Mouse (Mus musculus): ENCODE measurements at regions not wholly inside any gene's neighbourhood (a gene's known extent, or its start where the extent isn't known, plus 50 kb on each side); places are given as distances from the start of the nearest gene placed in this dataset.

DNA sequence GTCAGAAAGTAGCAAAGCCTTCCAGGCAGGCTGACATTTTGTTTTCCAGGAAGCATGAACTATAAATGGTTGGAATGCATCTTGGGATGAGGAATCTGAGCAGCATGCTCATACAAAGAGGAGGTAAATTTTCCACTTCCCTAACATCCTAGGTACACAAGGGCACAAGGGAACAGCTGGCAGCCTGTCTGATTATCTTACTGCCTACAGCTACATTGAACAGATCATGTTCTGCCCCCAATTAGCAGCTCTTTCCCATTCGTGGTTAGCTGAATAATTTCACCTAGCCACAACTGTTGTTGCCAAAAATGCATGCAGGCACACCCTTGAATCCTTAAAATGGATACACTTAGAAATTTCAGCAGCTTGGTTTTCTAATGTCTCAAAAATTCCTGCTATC lies 239.5 kb downstream of the Col12a1 start:
- Histone ChIP-seq H3K4me1 (ENCODE audit: control insufficient read depth, insufficient read depth, low read length) (no peaks in the 10 kb centered on the region), H3K36me3 (ENCODE audit: control insufficient read depth, insufficient read depth, low read length) (no peaks in the 10 kb centered on the region), H3K79me2 (replicated peaks; ENCODE audit: control insufficient read depth, insufficient read depth, low read length) (no peaks in the 10 kb centered on the region), H3K9ac (ENCODE audit: low read depth, low read length) (no peak overlapping the region), H3K4me3 (no peak overlapping the region), H3K27ac (no peak overlapping the region), H3K27me3 (ENCODE audit: control insufficient read depth, insufficient read depth, low read length) (no peaks in the 10 kb centered on the region)
- intact Hi-C loops (cut with DNase I): no loop called here
- no peak for TF ChIP-seq EP300 (IDR thresholded peaks at IDR 0.05; ENCODE audit: insufficient read depth, low read depth, low read length)
- TF ChIP-seq CTCF (IDR thresholded peaks at IDR 0.05): no peak
- TF ChIP-seq POLR2A (IDR thresholded peaks at IDR 0.05; ENCODE audit: insufficient read depth, low read depth, low read length): no peak
- WGBS: 10% methylated on average over 1 of the region's 1 CpGs
- DNase-seq: no peak

GRCm38 (mm10) chr9:79500253-79500652 lies 218.4 kb downstream of the Col12a1 start:
- H3K4me3 ChIP-seq: no peak overlapping the region
- H3K36me3 ChIP-seq (ENCODE audit: control insufficient read depth, insufficient read depth, low read length): no peaks in the 10 kb centered on the region
- no peaks in the 10 kb centered on the region for H3K4me1 ChIP-seq (ENCODE audit: control insufficient read depth, insufficient read depth, low read length)
- no peak for TF ChIP-seq CTCF (IDR thresholded peaks at IDR 0.05)
- no peak for TF ChIP-seq POLR2A (IDR thresholded peaks at IDR 0.05; ENCODE audit: insufficient read depth, low read depth, low read length)
- TF ChIP-seq EP300 (IDR thresholded peaks at IDR 0.05; ENCODE audit: insufficient read depth, low read depth, low read length): no peak
- no peak for DNase-seq
- no peaks in the 10 kb centered on the region for H3K27me3 ChIP-seq (ENCODE audit: control insufficient read depth, insufficient read depth, low read length)
- WGBS: 70% methylated on average over 2 of the region's 2 CpGs
- H3K79me2 ChIP-seq (replicated peaks; ENCODE audit: control insufficient read depth, insufficient read depth, low read length): no peaks in the 10 kb centered on the region
- H3K9ac ChIP-seq (ENCODE audit: low read depth, low read length): no peak overlapping the region
- intact Hi-C loops (cut with DNase I): no loop called here
- no peak overlapping the region for H3K27ac ChIP-seq

- H3K4me3 ChIP-seq: no peak overlapping the region
- H3K79me2 ChIP-seq (replicated peaks; ENCODE audit: control insufficient read depth, insufficient read depth, low read length): no peaks in the 10 kb centered on the region
- H3K9ac ChIP-seq (ENCODE audit: low read depth, low read length): no peak overlapping the region
- intact Hi-C loops (cut with DNase I): no loop called here
- H3K27ac ChIP-seq: no peak overlapping the region
- TF ChIP-seq CTCF (IDR thresholded peaks at IDR 0.05) (no peak), EP300 (IDR thresholded peaks at IDR 0.05; ENCODE audit: insufficient read depth, low read depth, low read length) (no peak), POLR2A (IDR thresholded peaks at IDR 0.05; ENCODE audit: insufficient read depth, low read depth, low read length) (no peak)
- no peak for DNase-seq
- H3K4me1 ChIP-seq (ENCODE audit: control insufficient read depth, insufficient read depth, low read length): no peaks in the 10 kb centered on the region
- no peaks in the 10 kb centered on the region for H3K36me3 ChIP-seq (ENCODE audit: control insufficient read depth, insufficient read depth, low read length)
- H3K27me3 ChIP-seq (ENCODE audit: control insufficient read depth, insufficient read depth, low read length): no peaks in the 10 kb centered on the region
Observed at GRCm38 (mm10) chr9:79502034-79502433, 216.6 kb downstream of the Col12a1 start.

DNA sequence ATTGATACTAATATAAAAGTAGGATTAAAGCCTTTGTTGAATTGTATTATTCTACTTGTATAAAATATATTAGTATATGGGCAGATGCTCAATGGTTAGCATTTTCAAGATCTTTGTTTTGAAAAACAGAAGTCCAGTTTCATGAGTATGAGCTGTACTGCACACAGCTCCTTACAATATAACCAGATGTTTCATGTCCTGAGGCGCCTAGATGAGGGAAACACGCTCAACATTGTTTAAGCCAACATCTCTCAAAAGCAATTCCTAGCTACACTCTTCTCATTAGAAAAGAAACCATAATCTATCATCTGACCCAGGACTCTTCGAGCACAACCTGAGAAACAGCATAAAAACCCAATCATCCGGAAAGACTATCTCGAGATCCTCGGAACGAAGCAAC lies 202.2 kb downstream of the Col12a1 start:
- Histone ChIP-seq H3K4me1 (ENCODE audit: control insufficient read depth, insufficient read depth, low read length) (peaks cover 4% of the 10 kb centered on the region), H3K27me3 (ENCODE audit: control insufficient read depth, insufficient read depth, low read length) (no peaks in the 10 kb centered on the region), H3K79me2 (replicated peaks; ENCODE audit: control insufficient read depth, insufficient read depth, low read length) (no peaks in the 10 kb centered on the region), H3K36me3 (ENCODE audit: control insufficient read depth, insufficient read depth, low read length) (no peaks in the 10 kb centered on the region), H3K4me3 (no peak overlapping the region), H3K9ac (ENCODE audit: low read depth, low read length) (no peak overlapping the region), H3K27ac (no peak overlapping the region)
- intact Hi-C loops (cut with DNase I): no loop called here
- WGBS: 76% methylated on average over 7 of the region's 7 CpGs
- no peak for TF ChIP-seq CTCF (IDR thresholded peaks at IDR 0.05)
- no peak for TF ChIP-seq EP300 (IDR thresholded peaks at IDR 0.05; ENCODE audit: insufficient read depth, low read depth, low read length)
- no peak for DNase-seq

- H3K79me2 ChIP-seq (replicated peaks; ENCODE audit: control insufficient read depth, insufficient read depth, low read length): no peaks in the 10 kb centered on the region
Observed at GRCm38 (mm10) chr9:79517461-79517860, 201.2 kb downstream of the Col12a1 start.

GRCm38 (mm10) chr9:79518640-79519039 lies 200.0 kb downstream of the Col12a1 start:
- peaks cover 5% of the 10 kb centered on the region for H3K4me1 ChIP-seq (ENCODE audit: control insufficient read depth, insufficient read depth, low read length)
- H3K4me3 ChIP-seq: 0 out of 2 replicates have a peak overlapping the region, but pooled peaks have one; percentile 14
- peak; percentile 24 to 34 for DNase-seq
- no peaks in the 10 kb centered on the region for H3K79me2 ChIP-seq (replicated peaks; ENCODE audit: control insufficient read depth, insufficient read depth, low read length)
- no peak overlapping the region for H3K9ac ChIP-seq (ENCODE audit: low read depth, low read length)
- H3K36me3 ChIP-seq (ENCODE audit: control insufficient read depth, insufficient read depth, low read length): no peaks in the 10 kb centered on the region
- intact Hi-C loops (cut with DNase I): no loop called here
- WGBS: 57% methylated on average over 1 of the region's 1 CpGs
- TF ChIP-seq CTCF (IDR thresholded peaks at IDR 0.05): no peak
- no peaks in the 10 kb centered on the region for H3K27me3 ChIP-seq (ENCODE audit: control insufficient read depth, insufficient read depth, low read length)
- peak overlapping the region; percentile 58 for H3K27ac ChIP-seq

More at GRCm38 (mm10) chr9:79517461-79517860, 201.2 kb downstream of the Col12a1 start:
- Histone ChIP-seq H3K4me1 (ENCODE audit: control insufficient read depth, insufficient read depth, low read length) (peaks cover 4% of the 10 kb centered on the region), H3K4me3 (no peak overlapping the region), H3K36me3 (ENCODE audit: control insufficient read depth, insufficient read depth, low read length) (no peaks in the 10 kb centered on the region), H3K27ac (no peak overlapping the region; the same call in 1 of the 2 replicates), H3K9ac (ENCODE audit: low read depth, low read length) (no peak overlapping the region), H3K27me3 (ENCODE audit: control insufficient read depth, insufficient read depth, low read length) (no peaks in the 10 kb centered on the region)
- WGBS: 60% methylated on average over 5 of the region's 5 CpGs
- intact Hi-C loops (cut with DNase I): no loop called here
- DNase-seq: no peak
- TF ChIP-seq EP300 (IDR thresholded peaks at IDR 0.05; ENCODE audit: insufficient read depth, low read depth, low read length) (no peak), CTCF (IDR thresholded peaks at IDR 0.05) (no peak)

Measured in heart, adult 2 months (tissue).